Mouse (Mus musculus): ENCODE measurements at regions not wholly inside any gene's neighbourhood (a gene's known extent, or its start where the extent isn't known, plus 50 kb on each side); places are given as distances from the start of the nearest gene placed in this dataset.

- no peak for TF ChIP-seq EP300 (IDR thresholded peaks at IDR 0.05; ENCODE audit: low read depth)
- no peak for TF ChIP-seq CTCF (IDR thresholded peaks at IDR 0.05; ENCODE audit: low read depth)
These were observed 1162.6 kb upstream of the Sel1l start for GRCm38 (mm10) chr12:93011583-93011982.

Measured in liver, postnatal 0 days (tissue).